Mouse (Mus musculus) G1E-ER4 (cell line): ENCODE results near the gene I830077J02Rik. TPM values are rescaled to one million over a fixed set of nuclear protein-coding genes. Genes with fewer than 3 reads are reported as not detected.

Experiments used
- GATA1 ChIP-seq: IDR thresholded peaks from one replicate; pipeline ENCODE4 v1.8.0; 2012; ENCODE audit warnings: low read length, inconsistent platforms
- polyA plus RNA-seq: library from polyadenylated mRNA; stranded (reverse); fragments of >175 nt; gene quantifications from 2 replicates; pipeline ENCODE4 v1.2.3, GENCODE M21; 2012

The I830077J02Rik gene
- polyA plus RNA-seq, 1 experiment, result 0.56 TPM

GRCm38 (mm10) chr3:105888961-105889360 is 43.5 kb downstream of the I830077J02Rik start:
- TF ChIP-seq GATA1, result no peak

- TF ChIP-seq GATA1, result no peak
Observed at GRCm38 (mm10) chr3:105883111-105883510, 49.4 kb downstream of the I830077J02Rik start.

- TF ChIP-seq GATA1, result no peak
Observed at GRCm38 (mm10) chr3:105882105-105882504, 50.4 kb downstream of the I830077J02Rik start.

- no peak for TF ChIP-seq GATA1
Observed at GRCm38 (mm10) chr3:105880419-105880818, 52.0 kb downstream of the I830077J02Rik start.

- no peak for TF ChIP-seq GATA1
Observed at GRCm38 (mm10) chr3:105878751-105879150, 53.7 kb downstream of the I830077J02Rik start.

- no peak for TF ChIP-seq GATA1
Observed at GRCm38 (mm10) chr3:105877919-105878318, 54.5 kb downstream of the I830077J02Rik start.

- no peak for TF ChIP-seq GATA1
Observed at GRCm38 (mm10) chr3:105877252-105877803, 55.1 kb downstream of the I830077J02Rik start.

GRCm38 (mm10) chr3:105876022-105876421 is 56.4 kb downstream of the I830077J02Rik start:
- no peak for TF ChIP-seq GATA1

Other genes starting within 250 kb of the I830077J02Rik start
- 12.6 and 21.5 TPM in 2 replicates for gene Ddx20, start 245.1 kb downstream of the I830077J02Rik start, polyA plus RNA-seq
- 4.9 and 6.0 TPM in 2 replicates for gene Inka2, start 228.1 kb downstream of the I830077J02Rik start, polyA plus RNA-seq
- 17.1 and 25.4 TPM in 2 replicates for gene Rap1a, start 131.3 kb downstream of the I830077J02Rik start, polyA plus RNA-seq
- gene Adora3, start 61.8 kb downstream of the I830077J02Rik start, polyA plus RNA-seq, result not detected in 2 replicates
- gene Tmigd3, start 61.8 kb downstream of the I830077J02Rik start, polyA plus RNA-seq, result not detected in 2 replicates
- gene Wdr77, start 26.7 kb upstream of the I830077J02Rik start, polyA plus RNA-seq, result 87.9 and 105 TPM in 2 replicates
- 96.5 and 102 TPM in 2 replicates for gene Atp5f1, start 27.4 kb upstream of the I830077J02Rik start, polyA plus RNA-seq
- 0.13 and 0.23 TPM in 2 replicates for gene Ovgp1, start 41.0 kb upstream of the I830077J02Rik start, polyA plus RNA-seq
- not detected in 2 replicates for gene Pifo, start 82.0 kb upstream of the I830077J02Rik start, polyA plus RNA-seq
- not detected in 2 replicates for gene Chil5, start 100.2 kb upstream of the I830077J02Rik start, polyA plus RNA-seq
- gene Chia1, start 180.6 kb upstream of the I830077J02Rik start, polyA plus RNA-seq, result not detected in 2 replicates
- gene Chil3, start 234.9 kb upstream of the I830077J02Rik start, polyA plus RNA-seq, result not detected in 2 replicates